Mouse (Mus musculus): ENCODE data around the gene Iqschfp.

- no peak for TF ChIP-seq CTCF (IDR thresholded peaks at IDR 0.05; ENCODE audit: borderline replicate concordance, control insufficient read depth, extremely low read depth, insufficient read depth, low read length, poor library complexity)
- no peak for TF ChIP-seq POLR2A (IDR thresholded peaks at IDR 0.05; ENCODE audit: control insufficient read depth, extremely low read depth, insufficient read depth, low read length, poor library complexity)
Measured at GRCm38 (mm10) chr3:68077406-68077805, 185.4 kb downstream of the Iqschfp start.

Measured in thymus, adult 2 months (tissue).